Mouse (Mus musculus): ENCODE measurements around the gene Asxl2.

- TF ChIP-seq HCFC1 (IDR thresholded peaks at IDR 0.05; ENCODE audit: borderline replicate concordance, insufficient read depth, low read length) = no peak
- no peak for TF ChIP-seq MAFK (IDR thresholded peaks at IDR 0.05; ENCODE audit: insufficient read depth, low read depth, low read length)
- TF ChIP-seq ZNF384 (IDR thresholded peaks at IDR 0.05; ENCODE audit: low read depth, low read length) = no peak
- no peak for TF ChIP-seq ZC3H11A (IDR thresholded peaks at IDR 0.05; ENCODE audit: borderline replicate concordance, low read depth, low read length)
- TF ChIP-seq CHD2 (IDR thresholded peaks at IDR 0.05; ENCODE audit: low read depth, low read length) = no peak
Observed at GRCm38 (mm10) chr12:3430443-3430753, 3.7 kb downstream of the Asxl2 start.
